In genomic region chr5:76779094-76779615, GRCm38 (mm10) we compare ENCODE assay signal across 9 mouse cellular contexts.
DNase-seq lines count a peak whose midpoint lies in the region; ATAC-seq lines count a peak whose summit lies in the region.
"Had no signal": no experiment of that assay in that cellular context is flagged by ENCODE, and none has a peak within 500 bp of the region (broad histone marks: within the 10 kb centered on the region; RNA-seq: fewer than 3 reads in every experiment).

No protein-coding gene starts in this region.

- ATAC-seq in hindbrain, embryonic 12.5 days (ENCODE audit: low FRiP score): no peak; the same call in 1 of the 2 replicates
- no peak for ATAC-seq in midbrain, embryonic 13.5 days

- H3K27me3 ChIP-seq in hindbrain, embryonic 12.5 days: no peaks in the 10 kb centered on the region
- no peaks in the 10 kb centered on the region for H3K27me3 ChIP-seq in midbrain, embryonic 13.5 days
- H3K27me3 ChIP-seq: limb, embryonic 13.5 days had no signal

- peak overlapping the region; percentile 44; the same call in 1 of the 2 replicates for H3K27ac ChIP-seq in hindbrain, embryonic 12.5 days
- peak overlapping the region; percentile 39; the same call in 1 of the 2 replicates for H3K27ac ChIP-seq in midbrain, embryonic 13.5 days
- H3K27ac ChIP-seq: limb, embryonic 13.5 days had no signal

- H3K4me1 ChIP-seq in hindbrain, embryonic 12.5 days: peaks cover 42% of the 10 kb centered on the region
- H3K4me1 ChIP-seq in midbrain, embryonic 13.5 days (replicated peaks): peaks cover 54% of the 10 kb centered on the region

- H3K4me3 ChIP-seq in hindbrain, embryonic 12.5 days: no peak overlapping the region
- no peak overlapping the region for H3K4me3 ChIP-seq in midbrain, embryonic 13.5 days (replicated peaks)
- H3K4me3 ChIP-seq: limb, embryonic 13.5 days had no signal

- no peak overlapping the region for H3K9ac ChIP-seq in hindbrain, embryonic 12.5 days
- H3K9ac ChIP-seq in midbrain, embryonic 13.5 days (replicated peaks): 0 out of 2 replicates have a peak overlapping the region, but pooled peaks have one; percentile 28
- H3K9ac ChIP-seq: limb, embryonic 13.5 days had no signal

- H3K36me3 ChIP-seq in hindbrain, embryonic 12.5 days: no peaks in the 10 kb centered on the region
- H3K36me3 ChIP-seq in midbrain, embryonic 13.5 days: no peaks in the 10 kb centered on the region
- H3K36me3 ChIP-seq: limb, embryonic 13.5 days had no signal

- WGBS in hindbrain, embryonic 12.5 days: 45% methylated on average over 14 of the region's 14 CpGs
- 43% methylated on average over 14 of the region's 14 CpGs for WGBS in midbrain, embryonic 13.5 days

- intact Hi-C loops in left cerebral cortex, postnatal 36 days (cut with DNase I): no loop called here

- H3K4me2 ChIP-seq in hindbrain, embryonic 12.5 days (replicated peaks): 0 out of 2 replicates have a peak overlapping the region, but pooled peaks have one; percentile 13
- no peak overlapping the region for H3K4me2 ChIP-seq in midbrain, embryonic 13.5 days (replicated peaks)
- H3K4me2 ChIP-seq: limb, embryonic 13.5 days had no signal

- no peaks in the 10 kb centered on the region for H3K9me3 ChIP-seq in hindbrain, embryonic 12.5 days (replicated peaks)
- H3K9me3 ChIP-seq in midbrain, embryonic 13.5 days: no peaks in the 10 kb centered on the region
- H3K9me3 ChIP-seq: limb, embryonic 13.5 days had no signal

- DNase-seq in A20 (ENCODE audit: low read depth, low spot score): peak; percentile 59
- DNase-seq in R1 (ENCODE audit: low read depth, low spot score): peak; percentile 27
- no peak for DNase-seq in adipocyte (ENCODE audit: low spot score)
- no peak for DNase-seq in left cerebral cortex, postnatal 36 days (ENCODE audit: low spot score in 2 of 2)
- no peak for DNase-seq in urinary bladder, postnatal 36 days (ENCODE audit: low spot score in 2 of 2)
- no peak for DNase-seq in right cerebral cortex, postnatal 14 days

Comparison
In these comparisons a context has a peak if more than half of its experiments do, and no peak if none do; other contexts are left out.
1. DNase-seq: peak in A20 (single experiment) and R1 (single experiment); none in adipocyte (single experiment), left cerebral cortex, postnatal 36 days (0 of 2), urinary bladder, postnatal 36 days (0 of 2) and right cerebral cortex, postnatal 14 days (single experiment).